Mouse (Mus musculus): ENCODE measurements around the gene Adra1d.

DNA sequence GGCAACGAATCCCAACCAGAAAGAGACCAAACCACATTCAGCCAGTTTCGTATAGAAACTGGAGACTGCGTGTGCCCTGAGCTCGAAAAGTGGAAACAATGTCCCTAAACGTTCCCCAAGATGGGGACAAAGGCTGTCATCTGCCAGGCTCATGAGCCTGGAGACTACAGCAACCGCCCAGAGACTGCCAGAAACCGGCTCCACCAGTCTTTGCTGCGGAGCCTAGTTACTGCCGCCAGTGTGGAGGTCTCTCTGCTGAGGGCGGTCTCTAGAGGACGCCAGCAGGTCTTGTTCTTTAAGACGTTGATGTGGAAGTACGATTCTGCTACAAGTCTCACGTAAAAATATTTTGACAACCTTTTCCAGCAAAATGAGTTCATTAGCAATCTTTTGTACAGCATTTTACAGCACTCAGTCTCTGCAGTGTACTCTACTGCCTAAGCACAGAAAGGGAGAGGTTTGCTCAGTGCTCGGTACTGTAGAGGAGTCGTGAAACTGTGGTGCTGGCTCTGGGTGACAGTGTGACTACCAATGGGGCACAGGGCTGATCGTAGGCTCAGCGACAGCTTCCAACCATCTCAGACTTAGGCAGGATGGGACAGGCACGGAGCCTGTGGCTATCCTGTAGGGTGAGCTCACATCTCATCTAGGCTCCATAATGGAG is 15.2 kb downstream of the Adra1d start:
- TF ChIP-seq POLR2A (IDR thresholded peaks at IDR 0.05; ENCODE audit: borderline replicate concordance, extremely low read depth, insufficient read depth, insufficient read length, poor library complexity, severe bottlenecking) (no peak), CTCF (IDR thresholded peaks at IDR 0.05; ENCODE audit: borderline replicate concordance, extremely low read depth, insufficient read depth, insufficient read length) (no peak)

Measured in brain, embryonic 14.5 days (tissue).